Mouse (Mus musculus) intestine, embryonic 14.5 days (tissue): ENCODE measurements around the gene Dio1. TPM values are rescaled to one million over a fixed set of nuclear protein-coding genes. Genes with fewer than 3 reads are reported as not detected.

Source experiments
- ATAC-seq: fragments of 200-750 bp; cut with Nextera tagmentation; replicated peaks from 2 replicates; pipeline ENCODE4 v1.8.0; 2017; ENCODE audit warnings: low read depth, moderate number of reproducible peaks, moderate TSS enrichment, moderate library complexity; ENCODE audit not compliant: low FRiP score, low TSS enrichment
- DNase-seq: peaks from one replicate; pipeline ENCODE4 v3.0.0-alpha.2; 2018; ENCODE audit warnings: low spot score
- H3K27ac ChIP-seq: fragments of 300-500 bp; sonication (generic); 2 replicates; pipeline ENCODE4 v1.5.1; 2014; ENCODE audit warnings: low read depth, mild to moderate bottlenecking, control low read depth
- H3K27me3 ChIP-seq: fragments of 300-500 bp; sonication (generic); replicated peaks from 2 replicates; pipeline ENCODE4 v1.6.1; 2014; ENCODE audit warnings: low read length, control low read depth; ENCODE audit not compliant: control insufficient read depth, insufficient read depth
- H3K36me3 ChIP-seq: fragments of 300-500 bp; sonication (generic); 2 replicates; pipeline ENCODE4 v1.6.1; 2014; ENCODE audit warnings: low read length, control low read depth; ENCODE audit not compliant: control insufficient read depth, insufficient read depth
- H3K4me1 ChIP-seq: fragments of 300-500 bp; sonication (generic); replicated peaks from 2 replicates; pipeline ENCODE4 v1.6.1; 2014; ENCODE audit warnings: low read length, control low read depth, mixed read lengths; ENCODE audit not compliant: control insufficient read depth, insufficient read depth
- H3K4me2 ChIP-seq: fragments of 300-500 bp; sonication (generic); 2 replicates; pipeline ENCODE4 v1.6.1; 2014; ENCODE audit warnings: low read length
- H3K4me3 ChIP-seq: fragments of 300-500 bp; sonication (generic); 2 replicates; pipeline ENCODE4 v1.5.1; 2014; ENCODE audit warnings: low read depth, low read length, control low read depth, mixed read lengths
- H3K9ac ChIP-seq: fragments of 300-500 bp; sonication (generic); 2 replicates; pipeline ENCODE4 v1.6.1; 2014; ENCODE audit warnings: mild to moderate bottlenecking, low read length
- H3K9me3 ChIP-seq: fragments of 300-500 bp; sonication (generic); 2 replicates; pipeline ENCODE4 v1.6.1; 2016; ENCODE audit warnings: low read length, control low read depth; ENCODE audit not compliant: control insufficient read depth
- WGBS: fragments of 180-500 bp; shearing (Covaris S2); extraction: QIAGEN DNeasy Blood & Tissue Kit; methylation state at CpG from one replicate; pipeline ENCODE4 v1.1.7; 2014; 5-methylcytosine and 5-hydroxymethylcytosine counted together
- polyA plus RNA-seq: library from polyadenylated mRNA; unstranded; fragments of >200 nt; fragmentation: Nextera tagmentation; extraction: Ambion mirVana; gene quantifications from 2 replicates; pipeline ENCODE4 v1.2.1, GENCODE M21; 2014

Dio1 gene
- polyA plus RNA-seq, 1 experiment from 2014 or later, result 0.14 TPM

DNA sequence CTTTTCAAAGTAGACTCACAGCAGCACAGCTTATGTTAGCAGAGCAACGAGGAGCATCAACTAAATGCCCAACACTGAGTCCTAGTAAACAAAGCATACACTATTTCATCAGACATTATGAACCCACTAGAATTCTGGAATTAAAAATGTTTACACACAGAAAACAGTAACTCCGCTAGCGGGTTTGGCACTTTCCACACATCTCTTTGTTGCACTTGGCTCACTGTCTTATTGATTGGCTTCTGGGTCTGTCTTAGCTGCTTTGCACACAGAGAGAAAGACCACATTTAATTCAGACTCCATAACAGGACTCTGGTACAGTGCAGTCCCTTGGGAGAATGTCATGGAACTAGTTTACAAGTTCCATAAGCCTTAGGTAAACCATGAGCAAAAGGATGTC is 58.9 kb downstream of the Dio1 start:
- Histone ChIP-seq H3K27ac (no peak overlapping the region), H3K4me3 (no peak overlapping the region), H3K9ac (no peak overlapping the region), H3K4me1 (peaks cover 46% of the 10 kb centered on the region), H3K9me3 (no peaks in the 10 kb centered on the region), H3K4me2 (no peak overlapping the region), H3K27me3 (no peaks in the 10 kb centered on the region), H3K36me3 (peaks cover 15% of the 10 kb centered on the region)
- no peak for DNase-seq
- no peak for ATAC-seq
- WGBS, result 83% methylated on average over 3 of the region's 3 CpGs

DNA sequence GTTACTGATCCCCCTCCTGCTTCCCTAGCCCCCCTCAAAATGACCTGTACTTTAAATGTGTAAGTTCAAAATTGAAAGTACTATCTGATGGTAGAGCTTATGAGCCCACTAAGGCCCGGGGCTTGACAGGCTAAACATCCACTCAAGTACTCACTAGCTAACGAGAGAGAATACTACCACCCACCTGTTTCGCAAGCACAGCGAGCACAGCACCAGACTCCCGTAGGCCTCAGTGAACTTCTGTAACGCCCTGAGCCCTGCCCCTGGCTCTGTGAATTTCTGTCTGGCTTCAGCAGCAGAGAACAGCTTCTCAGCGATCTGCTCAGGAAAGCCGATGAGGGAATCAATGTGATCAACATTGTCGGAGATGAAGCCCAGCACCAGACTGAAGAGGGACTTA is 59.9 kb downstream of the Dio1 start:
- WGBS, result 78% methylated on average over 9 of the region's 9 CpGs
- H3K27ac ChIP-seq, result no peak overlapping the region
- no peaks in the 10 kb centered on the region for H3K9me3 ChIP-seq
- no peak overlapping the region for H3K4me2 ChIP-seq
- DNase-seq (no peak), ATAC-seq (no peak)
- no peak overlapping the region for H3K4me3 ChIP-seq
- peaks cover 42% of the 10 kb centered on the region for H3K4me1 ChIP-seq
- H3K27me3 ChIP-seq, result no peaks in the 10 kb centered on the region
- no peak overlapping the region for H3K9ac ChIP-seq
- H3K36me3 ChIP-seq, result peaks cover 22% of the 10 kb centered on the region

DNA sequence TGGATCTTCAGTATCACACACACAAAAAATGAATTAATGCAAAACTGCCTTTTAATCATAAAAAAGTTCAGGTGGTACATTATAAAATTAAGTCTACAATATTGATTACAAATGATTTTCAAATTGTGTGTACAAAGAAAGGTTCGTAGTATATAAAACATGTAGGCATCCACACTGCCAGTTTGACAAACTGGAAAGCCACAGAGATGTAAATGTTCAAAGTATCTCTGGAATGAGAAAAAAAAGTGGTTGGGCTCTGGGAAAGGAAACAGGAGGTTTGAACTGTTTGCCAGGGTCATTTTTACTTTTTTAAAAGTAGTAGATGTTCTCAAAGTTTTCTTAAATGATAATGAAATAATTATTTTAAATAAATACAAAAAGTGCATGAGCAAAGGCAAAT is 60.9 kb downstream of the Dio1 start:
- DNase-seq (no peak), ATAC-seq (no peak)
- Histone ChIP-seq H3K36me3 (peaks cover 32% of the 10 kb centered on the region), H3K27ac (peak overlapping the region; percentile 57; the same call in 1 of the 2 replicates), H3K4me2 (no peak overlapping the region), H3K9me3 (no peaks in the 10 kb centered on the region), H3K4me3 (no peak overlapping the region), H3K9ac (no peak overlapping the region), H3K27me3 (no peaks in the 10 kb centered on the region), H3K4me1 (peaks cover 37% of the 10 kb centered on the region)
- WGBS, result 33% methylated on average over 1 of the region's 1 CpGs

DNA sequence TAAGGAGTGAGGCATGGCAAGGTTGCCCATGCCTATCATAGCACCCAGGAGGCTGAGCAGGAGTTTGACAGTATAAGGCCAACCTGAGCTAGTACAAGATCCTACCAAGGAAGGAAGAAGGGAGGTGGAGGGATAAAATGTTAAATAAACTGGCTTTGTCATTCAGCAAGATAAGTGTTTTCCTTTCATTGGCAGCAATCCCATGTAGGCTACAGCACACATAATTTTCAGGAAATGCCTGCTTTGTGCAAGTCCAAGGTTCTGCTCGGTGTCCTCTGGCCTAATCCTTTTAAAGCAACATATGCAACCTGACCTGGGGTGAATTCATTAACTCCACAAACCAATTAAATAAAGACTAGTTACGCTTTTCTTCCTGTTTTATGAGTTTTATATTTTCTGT is 61.6 kb downstream of the Dio1 start:
- ATAC-seq (no peak), DNase-seq (no peak)
- WGBS, result 56% methylated on average over 2 of the region's 2 CpGs
- no peak overlapping the region for H3K4me2 ChIP-seq
- peaks cover 39% of the 10 kb centered on the region for H3K36me3 ChIP-seq
- no peaks in the 10 kb centered on the region for H3K27me3 ChIP-seq
- H3K9me3 ChIP-seq, result no peaks in the 10 kb centered on the region
- H3K4me3 ChIP-seq, result no peak overlapping the region
- peaks cover 37% of the 10 kb centered on the region for H3K4me1 ChIP-seq
- peak overlapping the region; percentile 57; the same call in 1 of the 2 replicates for H3K27ac ChIP-seq
- no peak overlapping the region for H3K9ac ChIP-seq

DNA sequence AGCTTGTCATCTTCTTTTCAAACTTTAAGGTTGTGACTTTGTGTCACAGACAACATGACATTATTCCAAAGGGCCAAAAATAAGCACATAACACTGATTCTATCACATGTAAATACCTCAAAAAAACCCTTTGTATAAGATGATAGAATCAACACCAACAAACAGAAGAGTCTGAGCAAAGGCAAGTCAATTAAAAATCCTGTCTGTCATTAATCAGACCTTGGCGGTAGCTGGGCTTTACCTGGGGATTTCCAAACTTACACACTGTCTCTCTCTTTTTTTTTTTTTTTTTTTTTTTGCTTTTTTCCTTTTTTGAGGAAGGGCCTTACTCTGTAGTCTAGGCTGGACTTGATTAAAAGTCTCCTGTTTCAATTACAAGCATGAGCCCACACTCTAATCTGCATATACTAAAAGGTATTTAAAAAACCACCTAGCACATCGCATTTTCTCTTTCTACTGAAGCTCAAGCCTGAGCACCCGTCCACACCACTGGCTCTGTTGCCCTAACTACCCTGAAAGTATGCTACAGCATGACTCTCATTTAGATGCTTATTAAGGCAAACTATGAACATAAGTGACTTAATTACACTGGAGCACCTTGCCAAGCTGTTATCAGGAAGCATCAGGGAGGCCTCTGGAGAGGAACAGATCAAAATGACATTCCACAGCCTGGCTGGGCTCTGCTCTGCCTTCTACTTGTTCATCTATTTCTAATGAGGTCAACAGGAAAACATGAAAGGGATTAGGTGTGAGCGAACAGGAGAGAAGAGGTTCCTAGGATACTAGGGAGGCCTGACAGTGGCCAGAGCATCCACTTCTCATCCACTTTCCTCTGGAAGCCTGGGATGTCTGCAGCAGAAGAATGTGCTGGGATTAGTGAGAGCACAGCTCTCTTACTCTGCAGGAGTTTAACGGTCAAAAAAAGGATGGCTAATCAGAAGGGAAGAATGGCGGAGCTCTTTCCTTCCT is 63.3 kb downstream of the Dio1 start:
- WGBS, result 66% methylated on average over 6 of the region's 6 CpGs

More for the DNA sequence above, 63.3 kb downstream of the Dio1 start:
- no peak overlapping the region for H3K9ac ChIP-seq
- H3K4me3 ChIP-seq, result no peak overlapping the region
- peaks cover 56% of the 10 kb centered on the region for H3K36me3 ChIP-seq
- no peaks in the 10 kb centered on the region for H3K27me3 ChIP-seq
- H3K9me3 ChIP-seq, result no peaks in the 10 kb centered on the region
- no peak overlapping the region for H3K4me2 ChIP-seq
- peaks cover 26% of the 10 kb centered on the region for H3K4me1 ChIP-seq
- DNase-seq, result no peak
- H3K27ac ChIP-seq, result no peak overlapping the region
- ATAC-seq, result no peak

Other genes with a start within 250 kb of the Dio1 start
- gene Mrpl37, start 240.3 kb downstream of the Dio1 start, polyA plus RNA-seq, result 118 and 121 TPM in 2 replicates
- 4.9 and 8.7 TPM in 2 replicates for gene Cyb5rl, start 240.2 kb downstream of the Dio1 start, polyA plus RNA-seq
- gene Cdcp2, start 210.3 kb downstream of the Dio1 start, polyA plus RNA-seq, result not detected in 2 replicates
- gene Tmem59, start 128.8 kb downstream of the Dio1 start, polyA plus RNA-seq, result 346 and 367 TPM in 2 replicates
- gene Tceanc2, start 128.1 kb downstream of the Dio1 start, polyA plus RNA-seq, result 18.0 and 18.9 TPM in 2 replicates
- not detected in 2 replicates for gene Ldlrad1, start 98.0 kb downstream of the Dio1 start, polyA plus RNA-seq
- 62.7 and 65.8 TPM in 2 replicates for gene Lrrc42, start 53.6 kb downstream of the Dio1 start, polyA plus RNA-seq
- 31.1 and 39.1 TPM in 2 replicates for gene Hspb11, start 53.6 kb downstream of the Dio1 start, polyA plus RNA-seq
- 54.3 and 60.2 TPM in 2 replicates for gene Yipf1, start 7.2 kb upstream of the Dio1 start, polyA plus RNA-seq
- 41.2 and 41.8 TPM in 2 replicates for gene Ndc1, start 60.6 kb upstream of the Dio1 start, polyA plus RNA-seq
- 0.43 and 1.4 TPM in 2 replicates for gene Glis1, start 127.4 kb upstream of the Dio1 start, polyA plus RNA-seq